Mouse (Mus musculus): ENCODE measurements around the gene Gper1.
A peak's percentile ranks its signal among the peaks of the same experiment; 100 is the strongest.

- TF ChIP-seq CTCF (IDR thresholded peaks at IDR 0.05; ENCODE audit: insufficient read depth, low read length) (peak; percentile 89), POLR2A (IDR thresholded peaks at IDR 0.05; ENCODE audit: borderline replicate concordance, extremely low read depth, low read depth, low read length) (no peak)
Observed at GRCm38 (mm10) chr5:139397959-139398753, 24.8 kb upstream of the Gper1 start.

Data from lung, adult 2 months (tissue).